Mouse (Mus musculus): ENCODE measurements at regions not wholly inside any gene's neighbourhood (a gene's known extent, or its start where the extent isn't known, plus 50 kb on each side); places are given as distances from the start of the nearest gene placed in this dataset.

DNA sequence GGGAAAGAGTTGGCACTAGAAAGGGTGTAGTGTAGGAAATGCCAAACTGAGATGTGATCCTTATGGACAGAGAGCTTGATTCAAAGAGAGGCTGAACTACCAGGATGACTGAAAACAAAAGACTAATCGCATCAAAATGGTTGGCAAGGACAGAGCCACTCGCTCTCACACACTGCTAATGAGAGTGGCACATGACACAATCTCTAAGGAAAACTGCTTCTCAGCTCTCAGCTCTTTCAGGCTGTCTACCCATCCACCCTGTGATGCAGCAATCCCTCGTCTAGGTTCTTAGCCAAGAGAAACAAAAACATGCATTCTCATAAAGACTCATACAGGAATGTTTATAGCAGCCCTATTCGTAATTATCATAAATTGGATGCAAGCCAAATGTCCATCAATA, 143.1 kb downstream of the Mreg start:
- TF ChIP-seq POLR2A (IDR thresholded peaks at IDR 0.05; ENCODE audit: low read depth, low read length) (no peak), CTCF (IDR thresholded peaks at IDR 0.05; ENCODE audit: borderline replicate concordance, insufficient read depth, low read length) (no peak)
